Mouse (Mus musculus) kidney, embryonic 15.5 days (tissue): ENCODE measurements around the gene Myo1e. TPM values are rescaled to one million over a fixed set of nuclear protein-coding genes. Genes with fewer than 3 reads are reported as not detected.

Source experiments
- ATAC-seq: fragments of 200-750 bp; cut with Nextera tagmentation; replicated peaks from 2 replicates; pipeline ENCODE4 v1.8.0; 2017; ENCODE audit warnings: moderate TSS enrichment; ENCODE audit not compliant: low FRiP score
- H3K27ac ChIP-seq: fragments of 300-500 bp; sonication (generic); 2 replicates; pipeline ENCODE4 v1.5.1; 2015; ENCODE audit warnings: mild to moderate bottlenecking, inconsistent platforms
- H3K27me3 ChIP-seq: fragments of 300-500 bp; sonication (generic); 2 replicates; pipeline ENCODE4 v1.6.1; 2015; ENCODE audit warnings: inconsistent platforms
- H3K36me3 ChIP-seq: fragments of 300-500 bp; sonication (generic); 2 replicates; pipeline ENCODE4 v1.6.1; 2015; ENCODE audit warnings: inconsistent platforms
- H3K4me1 ChIP-seq: fragments of 300-500 bp; sonication (generic); 2 replicates; pipeline ENCODE4 v1.6.1; 2015; ENCODE audit warnings: inconsistent platforms
- H3K4me2 ChIP-seq: fragments of 300-500 bp; sonication (generic); 2 replicates; pipeline ENCODE4 v1.6.1; 2015; ENCODE audit warnings: moderate library complexity, mild to moderate bottlenecking, inconsistent platforms
- H3K4me3 ChIP-seq: fragments of 300-500 bp; sonication (generic); replicated peaks from 2 replicates; pipeline ENCODE4 v1.5.1; 2015; ENCODE audit warnings: mild to moderate bottlenecking, inconsistent platforms
- H3K9ac ChIP-seq: fragments of 300-500 bp; sonication (generic); 2 replicates; pipeline ENCODE4 v1.6.1; 2015; ENCODE audit warnings: mild to moderate bottlenecking, inconsistent platforms
- H3K9me3 ChIP-seq: fragments of 300-500 bp; sonication (generic); replicated peaks from 2 replicates; pipeline ENCODE4 v1.6.1; 2016; ENCODE audit warnings: inconsistent platforms
- WGBS: fragments of 180-500 bp; shearing (Covaris S2); methylation state at CpG from one replicate; pipeline ENCODE4 v1.1.7; 2015; ENCODE audit warnings: mixed read lengths; 5-methylcytosine and 5-hydroxymethylcytosine counted together
- microRNA-seq: library from miRNA; unstranded; fragments of <30 nt; microRNA quantifications from one replicate; pipeline ENCODE4, GENCODE M21; 2016
- polyA plus RNA-seq: library from polyadenylated mRNA; unstranded; fragments of >200 nt; fragmentation: Nextera tagmentation; extraction: Ambion mirVana; gene quantifications from 2 replicates; pipeline ENCODE4 v1.2.1, GENCODE M21; 2015

The Myo1e gene
- polyA plus RNA-seq, 1 experiment from 2014 or later, result 22.6 TPM

- WGBS, result 94% methylated on average over 8 of the region's 8 CpGs
Measured at GRCm38 (mm10) chr9:70409743-70410142, 202.6 kb downstream of the Myo1e start.

DNA sequence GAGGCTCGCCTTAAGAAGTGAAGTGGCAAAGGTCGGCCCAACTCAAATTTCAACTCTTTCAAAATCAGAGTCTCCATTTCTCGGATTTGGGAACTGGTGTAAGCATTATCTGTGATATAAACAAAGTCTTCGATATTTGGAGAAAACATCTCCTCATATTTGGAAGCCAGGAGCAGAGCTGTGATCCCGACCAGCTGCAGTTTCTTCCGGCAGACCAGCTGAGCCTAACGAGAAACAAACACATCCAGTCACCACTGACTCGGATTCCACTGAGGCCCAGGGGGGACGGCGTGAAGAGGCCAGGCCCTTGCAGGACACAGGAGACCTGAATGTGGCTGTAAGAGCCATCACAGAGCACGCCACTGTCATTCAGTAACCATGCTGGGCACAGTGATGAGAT, 203.5 kb downstream of the Myo1e start:
- ATAC-seq, result no peak
- Histone ChIP-seq H3K4me1 (no peaks in the 10 kb centered on the region), H3K27me3 (no peaks in the 10 kb centered on the region), H3K9ac (no peak overlapping the region), H3K9me3 (no peaks in the 10 kb centered on the region), H3K27ac (no peak overlapping the region), H3K4me2 (no peak overlapping the region), H3K36me3 (peaks cover 95% of the 10 kb centered on the region), H3K4me3 (no peak overlapping the region)
- WGBS, result 62% methylated on average over 11 of the region's 11 CpGs

More at GRCm38 (mm10) chr9:70409743-70410142, 202.6 kb downstream of the Myo1e start:
- no peak overlapping the region for H3K27ac ChIP-seq
- H3K9me3 ChIP-seq, result no peaks in the 10 kb centered on the region
- no peaks in the 10 kb centered on the region for H3K27me3 ChIP-seq
- no peaks in the 10 kb centered on the region for H3K4me1 ChIP-seq
- H3K9ac ChIP-seq, result no peak overlapping the region
- peaks cover 88% of the 10 kb centered on the region for H3K36me3 ChIP-seq
- no peak overlapping the region for H3K4me3 ChIP-seq
- no peak overlapping the region for H3K4me2 ChIP-seq
- ATAC-seq, result no peak

- ATAC-seq, result no peak
- H3K4me1 ChIP-seq, result no peaks in the 10 kb centered on the region
- no peak overlapping the region for H3K27ac ChIP-seq
- H3K4me2 ChIP-seq, result no peak overlapping the region
- WGBS, result 92% methylated on average over 7 of the region's 7 CpGs
- no peaks in the 10 kb centered on the region for H3K27me3 ChIP-seq
- H3K9ac ChIP-seq, result no peak overlapping the region
- no peak overlapping the region for H3K4me3 ChIP-seq
- H3K9me3 ChIP-seq, result no peaks in the 10 kb centered on the region
- H3K36me3 ChIP-seq, result peaks cover 95% of the 10 kb centered on the region
Measured at GRCm38 (mm10) chr9:70413038-70413437, 205.9 kb downstream of the Myo1e start.

- ATAC-seq, result no peak
Measured at GRCm38 (mm10) chr9:70416412-70416811, 209.3 kb downstream of the Myo1e start.

GRCm38 (mm10) chr9:70421257-70422056, 214.3 kb downstream of the Myo1e start, which contains the start of gene Ccnb2:
Gene Ccnb2, minus strand, starts transcription at chr9:70421547.
- peaks cover 51% of the 10 kb centered on the region for H3K36me3 ChIP-seq
- no peaks in the 10 kb centered on the region for H3K27me3 ChIP-seq
- H3K9ac ChIP-seq, result peak within 1 kb of the TSS; percentile 75
- peak within 1 kb of the TSS; percentile 87 for H3K4me2 ChIP-seq
- H3K27ac ChIP-seq, result peak within 1 kb of the TSS; percentile 56
- 2% methylated on average over 45 of the region's 45 CpGs for WGBS
- peak; percentile 98 for ATAC-seq
- H3K9me3 ChIP-seq, result no peaks in the 10 kb centered on the region
- peaks cover 11% of the 10 kb centered on the region for H3K4me1 ChIP-seq
- peak within 1 kb of the TSS; percentile 78 for H3K4me3 ChIP-seq

More at GRCm38 (mm10) chr9:70416412-70416811, 209.3 kb downstream of the Myo1e start:
- no peaks in the 10 kb centered on the region for H3K27me3 ChIP-seq
- no peak overlapping the region for H3K27ac ChIP-seq
- no peak overlapping the region for H3K4me2 ChIP-seq
- WGBS, result 78% methylated on average over 3 of the region's 3 CpGs
- peaks cover 74% of the 10 kb centered on the region for H3K36me3 ChIP-seq
- H3K9me3 ChIP-seq, result no peaks in the 10 kb centered on the region
- no peak overlapping the region for H3K9ac ChIP-seq
- peaks cover 11% of the 10 kb centered on the region for H3K4me1 ChIP-seq
- H3K4me3 ChIP-seq, result no peak overlapping the region

DNA sequence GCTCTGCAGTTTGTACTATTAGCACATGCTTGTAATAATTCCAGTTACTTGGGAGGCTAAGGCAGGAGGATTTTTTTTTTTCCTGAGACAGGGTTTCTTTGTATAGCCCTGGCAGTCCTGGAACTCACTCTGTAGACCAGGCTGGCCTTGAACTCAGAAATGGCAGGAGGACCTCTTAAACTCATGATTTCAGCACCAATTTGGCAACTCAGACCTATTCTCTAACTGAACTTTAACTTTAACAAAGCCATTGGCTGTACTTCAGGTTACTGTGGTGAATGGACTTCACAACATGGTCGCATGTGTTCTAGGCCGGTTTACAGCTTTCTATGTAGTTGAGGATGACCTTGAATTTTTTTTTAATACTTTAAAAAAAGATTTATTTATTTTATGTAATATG, 215.5 kb downstream of the Myo1e start:
- H3K4me3 ChIP-seq, result no peak overlapping the region
- no peak overlapping the region for H3K27ac ChIP-seq
- no peaks in the 10 kb centered on the region for H3K27me3 ChIP-seq
- no peaks in the 10 kb centered on the region for H3K9me3 ChIP-seq
- peaks cover 11% of the 10 kb centered on the region for H3K4me1 ChIP-seq
- no peak overlapping the region for H3K9ac ChIP-seq
- no peak overlapping the region for H3K4me2 ChIP-seq
- H3K36me3 ChIP-seq, result peaks cover 52% of the 10 kb centered on the region
- ATAC-seq, result no peak
- 95% methylated on average over 2 of the region's 2 CpGs for WGBS

GRCm38 (mm10) chr9:70439959-70440358, 232.8 kb downstream of the Myo1e start:
- Histone ChIP-seq H3K9ac (no peak overlapping the region), H3K4me2 (no peak overlapping the region), H3K27ac (no peak overlapping the region), H3K4me3 (no peak overlapping the region), H3K27me3 (no peaks in the 10 kb centered on the region), H3K36me3 (peaks cover 79% of the 10 kb centered on the region), H3K9me3 (no peaks in the 10 kb centered on the region), H3K4me1 (no peaks in the 10 kb centered on the region)
- no peak for ATAC-seq
- 87% methylated on average over 4 of the region's 4 CpGs for WGBS

- no peak for ATAC-seq
- H3K9me3 ChIP-seq, result no peaks in the 10 kb centered on the region
- no peak overlapping the region for H3K9ac ChIP-seq
- no peak overlapping the region for H3K4me3 ChIP-seq
- no peak overlapping the region for H3K4me2 ChIP-seq
- H3K4me1 ChIP-seq, result no peaks in the 10 kb centered on the region
- no peaks in the 10 kb centered on the region for H3K27me3 ChIP-seq
- H3K27ac ChIP-seq, result no peak overlapping the region
- H3K36me3 ChIP-seq, result peaks cover 76% of the 10 kb centered on the region
- WGBS, result 87% methylated on average over 5 of the region's 5 CpGs
Measured at GRCm38 (mm10) chr9:70449072-70449471, 241.9 kb downstream of the Myo1e start.

Small RNAs within 50 kb of the gene (microRNA-seq; reads per million reads assigned to microRNA genes)
- gene Mir5626, result 4.4 reads per million, percentile 22 among the genes with 10 or more reads in this experiment

Other genes with a start within 250 kb of the Myo1e start
- 101 and 105 TPM in 2 replicates for gene Bnip2, start 217.9 kb upstream of the Myo1e start, polyA plus RNA-seq
- gene Gtf2a2, start 194.8 kb upstream of the Myo1e start, polyA plus RNA-seq, result 183 and 204 TPM in 2 replicates
- 1.3 and 2.3 TPM in 2 replicates for gene Gcnt3, start 169.3 kb upstream of the Myo1e start, polyA plus RNA-seq
- 12.2 and 12.7 TPM in 2 replicates for gene Fam81a, start 64.8 kb upstream of the Myo1e start, polyA plus RNA-seq
- 212 and 219 TPM in 2 replicates for gene Ccnb2, start 214.2 kb downstream of the Myo1e start, polyA plus RNA-seq